Mouse (Mus musculus) lung, embryonic 16.5 days (tissue): ENCODE measurements around the gene Leng8. TPM values are rescaled to one million over a fixed set of nuclear protein-coding genes. Genes with fewer than 3 reads are reported as not detected.

Experiments used
- ATAC-seq: fragments of 200-750 bp; cut with Nextera tagmentation; 2 replicates; pipeline ENCODE4 v1.8.0; 2017; ENCODE audit warnings: low read depth, mild to moderate bottlenecking, moderate library complexity
- H3K27ac ChIP-seq: fragments of 300-500 bp; sonication (generic); 2 replicates; pipeline ENCODE4 v1.5.1; 2014; ENCODE audit warnings: mild to moderate bottlenecking, control low read depth, low read length
- H3K27me3 ChIP-seq: fragments of 300-500 bp; sonication (generic); 2 replicates; pipeline ENCODE4 v1.6.1; 2014; ENCODE audit warnings: low read depth, low read length, mixed read lengths; ENCODE audit not compliant: control insufficient read depth, insufficient read depth
- H3K36me3 ChIP-seq: fragments of 300-500 bp; sonication (generic); 2 replicates; pipeline ENCODE4 v1.6.1; 2014; ENCODE audit warnings: low read length; ENCODE audit not compliant: control insufficient read depth, insufficient read depth
- H3K4me1 ChIP-seq: fragments of 300-500 bp; sonication (generic); replicated peaks from 2 replicates; pipeline ENCODE4 v1.6.1; 2014; ENCODE audit warnings: low read length, mixed read lengths; ENCODE audit not compliant: control insufficient read depth, insufficient read depth
- H3K4me2 ChIP-seq: fragments of 300-500 bp; sonication (generic); 2 replicates; pipeline ENCODE4 v1.6.1; 2014; ENCODE audit warnings: low read depth, low read length, control low read depth
- H3K4me3 ChIP-seq: fragments of 300-500 bp; sonication (generic); 2 replicates; pipeline ENCODE4 v1.5.1; 2014; ENCODE audit warnings: mild to moderate bottlenecking, low read length, control low read depth
- H3K9ac ChIP-seq: fragments of 300-500 bp; sonication (generic); 2 replicates; pipeline ENCODE4 v1.6.1; 2014; ENCODE audit warnings: low read length, control low read depth
- H3K9me3 ChIP-seq: fragments of 300-500 bp; sonication (generic); 2 replicates; pipeline ENCODE4 v1.6.1; 2016; ENCODE audit warnings: low read length; ENCODE audit not compliant: control insufficient read depth
- WGBS: fragments of 180-500 bp; shearing (Covaris S2); extraction: QIAGEN DNeasy Blood & Tissue Kit; methylation state at CpG from one replicate; pipeline ENCODE4 v1.1.7; 2014; 5-methylcytosine and 5-hydroxymethylcytosine counted together
- polyA plus RNA-seq: library from polyadenylated mRNA; unstranded; fragments of >200 nt; fragmentation: Nextera tagmentation; extraction: Ambion mirVana; gene quantifications from 2 replicates; pipeline ENCODE4 v1.2.1, GENCODE M21; 2015

Leng8 gene
- polyA plus RNA-seq, 1 experiment from 2014 or later = 54.0 TPM

- no peak overlapping the region for H3K27ac ChIP-seq
- H3K4me2 ChIP-seq = no peak overlapping the region
- no peak overlapping the region for H3K9ac ChIP-seq
- H3K4me1 ChIP-seq = peaks cover 16% of the 10 kb centered on the region
- H3K4me3 ChIP-seq = no peak overlapping the region
- no peaks in the 10 kb centered on the region for H3K36me3 ChIP-seq
- no peaks in the 10 kb centered on the region for H3K9me3 ChIP-seq
- H3K27me3 ChIP-seq = no peaks in the 10 kb centered on the region
- ATAC-seq = no peak
These were observed 30.3 kb downstream of the Leng8 start for GRCm38 (mm10) chr7:4167098-4167497.

- no peak overlapping the region for H3K27ac ChIP-seq
- no peak overlapping the region for H3K4me2 ChIP-seq
- no peaks in the 10 kb centered on the region for H3K9me3 ChIP-seq
- ATAC-seq = no peak
- no peak overlapping the region for H3K4me3 ChIP-seq
- H3K27me3 ChIP-seq = no peaks in the 10 kb centered on the region
- 62% methylated on average over 6 of the region's 6 CpGs for WGBS
- H3K36me3 ChIP-seq = no peaks in the 10 kb centered on the region
- no peak overlapping the region for H3K9ac ChIP-seq
- H3K4me1 ChIP-seq = peaks cover 1% of the 10 kb centered on the region; the same call in 1 of the 2 replicates
These were observed 33.5 kb downstream of the Leng8 start for GRCm38 (mm10) chr7:4170193-4170938.

DNA sequence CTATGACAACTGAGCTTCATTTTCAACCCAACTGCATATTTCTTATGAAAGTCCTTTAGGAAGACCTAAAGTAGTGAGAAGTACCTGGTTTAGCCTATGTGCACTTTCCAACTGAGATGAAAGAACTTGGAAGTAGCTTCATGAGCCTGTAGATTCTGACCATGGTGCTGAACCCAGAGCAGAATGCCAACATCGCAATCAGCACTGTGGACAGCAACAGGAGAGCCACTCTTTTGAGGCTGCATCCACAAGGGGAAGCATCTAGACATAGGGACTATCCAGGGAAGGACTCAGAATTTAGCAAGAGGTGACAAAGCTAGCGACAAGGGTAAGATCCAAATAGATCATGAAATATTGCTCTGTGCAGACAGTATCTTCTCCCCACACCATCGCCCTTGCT lies 41.6 kb downstream of the Leng8 start:
- no peak for ATAC-seq
- no peak overlapping the region for H3K4me3 ChIP-seq
- H3K9me3 ChIP-seq = no peaks in the 10 kb centered on the region
- no peaks in the 10 kb centered on the region for H3K4me1 ChIP-seq
- WGBS = 41% methylated on average over 3 of the region's 3 CpGs
- H3K27ac ChIP-seq = no peak overlapping the region
- H3K27me3 ChIP-seq = no peaks in the 10 kb centered on the region
- H3K4me2 ChIP-seq = no peak overlapping the region
- H3K36me3 ChIP-seq = no peaks in the 10 kb centered on the region
- H3K9ac ChIP-seq = no peak overlapping the region

Other genes starting within 250 kb of the Leng8 start
- 0.44 and 0.70 TPM in 2 replicates for gene Gm14548, start 238.9 kb upstream of the Leng8 start, polyA plus RNA-seq
- 0.36 and 1.0 TPM in 2 replicates for gene Lilra6, start 221.5 kb upstream of the Leng8 start, polyA plus RNA-seq
- gene Lair1, start 73.8 kb upstream of the Leng8 start, polyA plus RNA-seq = 0.88 and 0.91 TPM in 2 replicates
- 2.1 and 2.9 TPM in 2 replicates for gene Ttyh1, start 17.6 kb upstream of the Leng8 start, polyA plus RNA-seq
- gene Leng9, start 13.3 kb downstream of the Leng8 start, polyA plus RNA-seq = 5.0 and 5.5 TPM in 2 replicates
- gene Cdc42ep5, start 27.8 kb downstream of the Leng8 start, polyA plus RNA-seq = 46.2 and 49.2 TPM in 2 replicates
- 0.09 and 0.16 TPM in 2 replicates for gene Lilra5, start 100.7 kb downstream of the Leng8 start, polyA plus RNA-seq
- gene Ncr1, start 200.7 kb downstream of the Leng8 start, polyA plus RNA-seq = not detected in 2 replicates